Mouse (Mus musculus) kidney, adult 11 months (tissue): ENCODE results near the gene Zscan4e.
"Not testable (repeated sequence)": the region's sequence is repeated elsewhere in the genome, so short reads cannot be mapped to it uniquely, and the experiment has no call there.

Experiments used
- DNase-seq: peaks from one replicate; pipeline ENCODE4 v3.0.0; 2022

Gene Zscan4e

GRCm38 (mm10) chr7:11310582-11310981, at the start of gene Zscan4e:
Gene Zscan4e, minus strand, starts transcription at chr7:11310682.
- DNase-seq, result not testable (repeated sequence)
